Mouse (Mus musculus) gastrocnemius, postnatal 36 days (tissue): ENCODE results near the gene Olfr322. TPM values are rescaled to one million over a fixed set of nuclear protein-coding genes. Genes with fewer than 3 reads are reported as not detected.

Experiments used
- DNase-seq, 2 experiments: peaks; one replicate each; pipeline ENCODE4 v3.0.0; 2022
- intact Hi-C: fragments of 180-260 bp; cut with DNase I; formaldehyde crosslinking; loops from one replicate; pipeline ENCODE4 v1.15.1; 2025
- long read RNA-seq, 2 experiments: library from polyadenylated mRNA; stranded (forward); transcript quantifications; one replicate each; pipeline ENCODE4 v2.0.0; 2021
- total RNA-seq, 2 experiments: library from RNA; stranded (reverse); gene quantifications; 2 replicates each; pipeline ENCODE4 v1.2.3; 2021

Olfr322 gene
- total RNA-seq, result not detected
- long read RNA-seq, experiment 1, result 0 reads
- long read RNA-seq, experiment 2, result 0 reads

DNA sequence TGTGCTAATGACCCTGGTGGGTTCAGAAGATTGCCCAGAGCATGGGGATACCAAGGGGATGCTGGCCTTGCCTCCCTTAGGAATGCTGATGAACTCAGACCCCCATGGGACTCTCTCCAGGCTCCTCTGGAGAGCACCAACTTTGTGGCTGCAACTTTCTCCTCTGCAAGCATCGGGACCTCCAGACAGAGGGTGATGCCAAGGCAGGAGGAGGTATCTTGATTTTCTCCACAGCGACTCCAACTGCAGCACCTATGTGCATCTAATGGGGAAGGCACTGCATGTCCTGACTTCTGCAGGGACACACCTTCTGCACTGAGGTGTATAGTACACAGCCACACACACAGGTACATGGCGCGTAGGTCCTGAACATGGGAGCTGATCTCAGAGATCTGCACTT lies at the start of gene Olfr322:
Olfr322 (plus strand) TSS at position 187 of the 400 bp plus-strand sequence.
- DNase-seq, result no peak
- intact Hi-C loops, result no loop called here

DNA sequence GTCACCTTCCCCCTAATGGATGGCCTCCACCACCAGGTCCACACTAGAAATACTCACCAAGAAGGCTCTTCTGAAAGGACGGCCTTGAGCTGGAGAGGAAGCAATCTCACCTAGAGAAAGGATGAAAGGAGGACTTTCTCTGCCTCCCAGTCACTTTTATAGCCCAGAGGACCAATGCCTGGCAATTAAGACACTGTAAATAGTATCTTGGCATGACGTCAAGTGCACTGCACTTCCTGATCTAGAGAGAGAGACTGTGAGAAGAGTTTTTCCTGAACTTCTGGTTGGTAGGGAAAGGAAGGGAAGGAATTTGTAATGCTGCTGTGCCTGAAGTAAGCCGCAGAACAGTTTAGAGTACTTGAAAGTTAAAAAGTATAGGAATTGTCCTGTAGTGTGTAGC lies 45.2 kb upstream of the Olfr322 start:
- intact Hi-C loops, result no loop called here
- DNase-seq, result no peak

DNA sequence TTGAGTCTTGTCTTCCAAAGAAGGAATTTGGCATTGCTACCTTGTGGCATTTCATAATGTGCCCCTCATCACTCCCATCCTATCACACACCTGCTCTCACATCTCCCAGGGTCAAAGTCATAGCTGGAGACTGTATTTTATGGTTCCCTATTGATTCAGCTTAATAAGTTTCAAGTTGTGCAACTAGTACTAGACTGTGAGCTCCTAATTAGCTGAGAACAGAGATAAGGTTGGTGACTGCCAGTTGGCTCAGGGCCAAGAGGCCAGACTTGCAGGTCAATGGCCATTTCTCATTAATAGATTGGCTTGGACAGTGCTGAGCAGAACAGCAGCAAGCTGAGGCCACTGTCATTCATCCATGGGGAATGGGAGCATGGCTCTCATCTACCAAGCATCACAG lies 44.1 kb upstream of the Olfr322 start:
- intact Hi-C loops, result no loop called here
- DNase-seq, result no peak

DNA sequence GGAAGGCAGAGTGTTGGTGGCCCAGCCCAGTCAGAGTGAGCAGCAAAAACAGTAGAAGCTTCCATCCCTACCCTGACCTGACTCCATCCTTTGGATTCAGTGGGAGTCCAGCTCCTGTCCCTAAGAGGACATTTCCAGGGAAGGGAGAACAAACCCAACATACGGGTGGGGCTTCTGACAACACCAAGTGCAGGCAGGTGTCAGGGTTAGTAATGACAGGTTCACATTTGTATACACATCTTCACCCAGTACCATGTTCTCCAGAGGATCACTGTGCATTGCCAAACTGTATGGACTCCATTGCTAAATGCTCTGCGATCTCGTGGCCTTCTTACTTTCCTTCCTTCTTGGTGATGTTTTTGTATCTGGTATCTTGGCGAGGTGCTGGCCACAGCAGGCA lies 42.6 kb upstream of the Olfr322 start, which contains the start of gene 2210407C18Rik:
2210407C18Rik (minus strand) TSS at position 101 of the 400 bp plus-strand sequence.
- intact Hi-C loops, result no loop called here
- no peak for DNase-seq

DNA sequence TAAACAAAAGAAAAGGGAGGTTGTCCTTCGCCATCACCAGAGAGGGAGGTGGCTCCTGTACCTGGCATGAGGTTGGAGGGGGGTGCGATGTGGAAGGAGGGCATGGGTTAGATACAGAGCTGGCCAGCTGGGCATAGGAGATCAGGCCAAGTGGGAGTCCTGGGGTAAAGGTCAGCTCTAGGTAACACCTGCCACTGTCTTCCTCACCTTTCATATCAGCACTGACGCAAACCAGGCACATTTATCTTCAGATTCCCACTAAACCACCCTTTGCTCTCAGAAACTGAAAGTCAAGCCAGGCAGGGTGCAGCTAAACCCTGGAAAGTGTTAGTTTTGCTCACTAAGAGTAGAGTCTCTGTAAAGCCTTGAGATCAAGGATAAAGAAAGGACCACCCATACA lies 40.2 kb upstream of the Olfr322 start:
- intact Hi-C loops, result no loop called here

DNA sequence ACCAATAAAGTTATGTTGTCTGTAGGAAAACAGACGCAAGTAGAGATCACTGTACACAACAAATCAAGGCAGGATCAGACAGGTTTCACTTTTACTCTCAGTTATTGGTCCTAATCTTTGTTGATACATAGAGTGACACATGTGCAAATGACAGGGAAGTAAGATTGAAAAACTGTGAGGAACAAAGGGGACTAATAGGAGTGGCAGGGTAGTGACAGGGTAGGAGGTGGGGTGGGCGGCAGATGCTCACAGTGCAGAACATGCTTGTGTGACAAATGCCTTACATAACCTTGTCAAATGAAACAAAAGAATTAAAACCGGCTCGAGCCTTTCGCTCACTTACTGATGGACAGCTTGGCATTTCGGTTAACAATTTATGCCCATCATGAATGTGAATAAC lies 39.8 kb upstream of the Olfr322 start:
- intact Hi-C loops, result no loop called here
- no peak for DNase-seq

More for the DNA sequence above, 40.2 kb upstream of the Olfr322 start:
- DNase-seq, result no peak

DNA sequence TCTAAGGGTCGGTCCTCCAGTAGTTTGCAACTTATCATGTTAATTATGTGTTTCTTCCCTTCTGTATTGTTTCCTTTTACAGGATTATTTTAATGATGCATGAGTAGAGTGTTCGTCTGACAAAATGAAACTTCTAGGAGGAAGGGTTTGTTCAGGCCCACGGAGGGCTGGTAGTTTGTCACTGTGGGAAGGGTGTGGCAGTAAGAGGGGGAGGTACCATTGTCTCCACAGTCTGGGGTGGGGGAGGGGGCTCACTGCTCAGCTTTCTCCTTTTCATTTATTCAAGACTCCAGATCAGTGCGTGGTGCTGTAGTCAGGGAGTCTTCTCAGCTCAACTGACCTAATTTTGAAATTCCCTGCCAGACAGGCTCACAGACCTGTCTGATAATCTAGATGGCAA lies 32.4 kb upstream of the Olfr322 start:
- intact Hi-C loops, result no loop called here
- no peak for DNase-seq

DNA sequence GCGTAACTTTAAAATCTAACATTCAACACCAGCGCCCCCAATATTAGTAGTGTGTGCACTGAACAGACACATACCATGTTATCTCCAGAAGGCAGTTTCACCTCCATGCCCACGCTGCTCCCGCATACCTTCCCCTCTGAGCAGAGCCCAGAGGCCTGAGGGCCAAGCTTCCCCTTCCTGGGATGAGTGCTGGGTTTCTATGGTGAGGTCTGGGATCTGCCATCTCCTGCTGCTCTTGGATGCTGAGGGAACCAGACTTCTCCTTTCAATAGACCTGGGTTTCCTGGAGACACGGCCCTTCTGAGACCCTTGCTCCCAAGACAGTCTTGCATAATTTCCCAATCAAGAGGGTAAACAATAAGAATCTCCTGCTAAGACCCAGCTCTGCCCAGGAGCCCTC lies 28.2 kb upstream of the Olfr322 start, which contains the start of gene Olfr323:
Olfr323 (minus strand) TSS at position 101 of the 400 bp plus-strand sequence.
- intact Hi-C loops, result no loop called here
- no peak for DNase-seq

DNA sequence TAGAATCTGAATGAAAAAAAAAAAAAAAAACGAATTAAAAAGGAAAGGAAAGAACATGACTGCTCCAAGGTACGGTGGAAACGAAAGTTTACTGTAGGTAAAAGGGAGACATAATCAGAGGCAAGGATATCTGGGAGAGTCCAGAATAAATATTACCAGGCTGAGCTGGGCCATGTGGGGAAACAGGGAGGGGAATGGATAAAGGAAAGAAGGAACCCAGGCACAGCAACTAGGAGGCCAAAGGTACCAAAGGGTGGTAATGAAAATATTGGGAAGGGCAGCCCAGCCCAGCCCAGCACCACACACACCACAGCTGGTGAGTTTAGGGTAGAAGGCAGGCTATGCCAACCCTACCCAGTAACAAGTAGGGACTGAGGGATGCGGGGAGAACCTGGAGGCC lies 23.7 kb upstream of the Olfr322 start:
- no peak for DNase-seq
- intact Hi-C loops, result no loop called here

DNA sequence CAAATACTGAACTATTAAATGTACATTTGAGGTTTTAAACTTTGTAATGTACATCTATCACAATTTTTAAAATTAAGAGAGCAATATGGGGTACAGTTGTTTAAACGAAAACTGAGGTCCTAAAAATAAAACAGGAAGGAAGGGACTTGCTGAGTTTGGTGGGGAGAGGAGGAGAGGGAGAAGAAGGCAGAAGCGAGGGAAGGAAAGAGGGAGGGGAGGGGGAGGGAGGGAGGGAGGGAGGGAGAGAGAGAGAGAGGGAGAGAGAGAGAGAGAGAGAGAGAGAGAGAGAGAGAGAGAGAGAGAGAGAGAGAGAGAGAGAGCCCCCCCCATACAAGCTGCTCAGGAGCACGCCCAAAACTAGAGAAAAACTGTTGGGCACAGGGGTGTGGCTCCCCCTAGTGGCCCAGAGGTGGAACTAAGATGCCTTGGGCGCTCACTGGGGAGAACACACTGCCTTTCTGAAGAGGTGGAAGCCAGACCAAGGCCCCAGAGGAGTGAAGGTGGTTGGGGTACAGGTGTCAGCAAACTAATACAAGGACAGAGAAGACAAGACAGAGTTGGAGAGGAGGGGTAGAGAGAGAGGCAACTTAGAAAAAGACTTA lies 22.1 kb upstream of the Olfr322 start:
- peak in 1 of 2 experiments; percentile 37 for DNase-seq

DNA sequence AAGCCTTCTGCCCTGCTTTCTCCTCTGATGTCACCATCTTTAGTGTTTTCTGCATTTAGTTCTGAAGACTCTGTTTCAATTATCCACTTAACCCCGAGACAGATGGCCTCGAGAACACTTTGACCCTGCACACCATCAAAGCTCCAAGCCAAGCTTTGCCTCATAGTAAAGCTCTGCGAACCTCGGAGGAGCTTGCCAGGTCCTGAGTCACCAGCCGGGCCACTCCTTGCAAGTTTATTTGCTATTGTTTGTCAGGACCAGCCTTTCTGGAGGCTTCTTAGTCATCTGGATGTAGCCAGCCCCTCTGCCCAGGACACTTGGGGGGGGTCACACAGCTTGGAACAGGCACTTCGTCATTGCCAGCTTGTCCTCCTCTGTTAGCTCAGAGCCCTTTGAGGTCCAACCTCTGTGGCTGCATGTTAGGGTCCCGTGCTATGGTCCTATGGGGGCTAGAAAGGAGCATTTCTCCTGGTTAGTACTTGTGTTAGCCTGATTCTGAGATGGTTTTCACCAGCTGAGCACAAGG lies 20.3 kb upstream of the Olfr322 start:
- DNase-seq, result peak; percentile 12 to 33
- intact Hi-C loops, result no loop called here

More for the DNA sequence above, 22.1 kb upstream of the Olfr322 start:
- intact Hi-C loops, result loop anchor here (2.0 kb wide), 1 partner anchor 234 kb away; no protein-coding TSS in a partner anchor

DNA sequence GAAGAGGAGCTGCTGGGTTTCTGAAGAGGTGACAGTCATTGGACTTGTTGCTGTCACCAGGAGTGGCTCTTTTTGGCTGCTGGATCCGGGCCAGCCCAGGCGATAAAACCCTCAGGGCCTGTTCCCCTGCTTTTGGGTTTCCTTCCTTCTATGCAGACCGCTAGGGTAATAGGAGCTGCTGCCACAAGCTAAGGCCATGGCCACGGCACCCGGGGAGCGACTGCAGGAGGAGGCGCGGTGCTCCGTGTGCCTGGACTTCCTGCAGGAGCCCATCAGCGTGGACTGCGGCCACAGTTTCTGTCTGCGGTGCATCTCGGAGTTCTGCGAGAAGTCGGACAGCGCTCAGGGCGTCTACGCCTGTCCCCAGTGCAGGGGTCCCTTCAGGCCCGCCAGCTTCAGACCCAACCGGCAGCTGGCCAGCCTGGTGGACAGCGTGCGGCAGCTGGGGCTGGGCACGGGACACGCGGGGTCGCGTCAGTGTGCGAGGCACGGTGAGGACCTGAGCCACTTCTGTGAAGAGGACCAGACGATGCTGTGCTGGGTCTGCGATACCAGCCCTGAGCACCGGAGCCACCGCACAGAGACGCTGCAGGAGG lies 18.2 kb upstream of the Olfr322 start, which contains the start of gene Trim58:
Trim58 (plus strand) TSS at position 194 of the 596 bp plus-strand sequence.
- peak in 1 of 2 experiments; percentile 22 for DNase-seq
- intact Hi-C loops, result no loop called here

DNA sequence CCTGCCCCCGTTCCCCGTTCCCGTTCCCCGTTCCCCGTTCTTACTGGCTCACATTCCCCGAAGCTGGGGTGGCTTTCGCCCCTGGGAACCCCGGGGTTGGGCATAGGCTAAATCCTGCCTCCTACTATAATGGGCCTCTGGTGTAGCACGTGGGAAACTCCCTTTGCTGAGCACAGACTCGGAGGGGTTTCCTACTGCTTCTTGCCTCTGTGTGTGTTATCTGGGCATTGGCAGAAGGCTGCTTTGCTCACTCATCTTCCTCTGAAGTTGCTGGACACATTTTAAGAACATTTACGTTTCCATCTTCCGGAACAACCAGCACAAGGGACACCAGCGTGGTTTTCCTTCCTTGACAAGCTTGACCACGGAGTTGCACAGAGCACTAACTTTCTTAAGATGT lies 17.5 kb upstream of the Olfr322 start:
- intact Hi-C loops, result no loop called here
- DNase-seq, result no peak

DNA sequence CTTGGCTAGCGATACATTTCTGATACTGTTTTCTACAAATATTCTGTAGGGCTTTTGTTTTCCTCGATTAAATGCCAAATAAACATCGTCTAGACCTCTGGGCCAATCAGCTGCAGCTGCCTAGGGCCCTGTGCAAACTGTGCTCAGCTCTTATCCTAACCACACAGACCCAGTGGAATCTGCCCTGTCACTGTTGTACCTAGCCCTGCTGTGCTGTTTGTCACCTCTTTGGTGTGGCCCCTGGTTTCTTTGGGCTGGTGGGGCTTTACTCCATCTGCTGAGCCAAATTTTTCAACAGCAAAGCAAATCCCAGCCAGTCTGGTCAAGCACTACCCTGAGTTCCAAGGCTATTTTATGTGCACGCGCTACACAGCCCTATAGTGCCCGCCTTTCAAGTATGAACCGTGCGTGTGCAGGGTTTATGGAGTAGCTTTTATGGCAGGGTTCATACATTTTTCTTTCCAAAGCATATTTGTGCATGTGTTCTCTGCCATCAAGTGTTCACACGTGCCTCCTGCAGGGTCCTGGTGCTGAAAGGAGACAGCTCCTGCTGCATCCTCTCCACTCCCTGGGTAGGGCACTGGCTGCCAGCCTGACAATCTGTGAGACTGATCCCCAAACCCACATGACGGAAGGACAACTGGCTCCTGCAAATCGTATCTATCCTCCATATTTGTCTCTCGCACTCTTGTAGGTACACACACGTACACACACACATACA lies 16.8 kb upstream of the Olfr322 start:
- no peak for DNase-seq
- intact Hi-C loops, result no loop called here

DNA sequence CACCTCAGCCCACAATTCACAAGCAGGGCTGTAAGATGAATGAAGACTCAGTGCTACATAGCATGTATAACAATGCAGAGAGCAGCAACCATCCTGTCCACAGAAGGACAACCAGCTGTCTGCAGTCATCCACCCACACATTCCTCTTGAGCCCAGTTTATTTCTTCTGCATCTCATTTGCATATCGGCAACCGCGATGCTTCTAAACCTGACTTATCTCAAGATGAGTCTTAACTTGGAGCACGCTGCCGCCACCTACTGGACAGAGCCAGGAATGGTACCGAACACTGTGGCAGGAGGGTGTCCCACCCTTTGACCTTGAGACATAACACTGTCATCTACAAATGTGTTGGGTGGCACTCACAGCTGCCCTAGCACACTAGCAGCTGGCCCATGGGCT lies 15.2 kb upstream of the Olfr322 start:
- DNase-seq, result no peak
- intact Hi-C loops, result no loop called here

DNA sequence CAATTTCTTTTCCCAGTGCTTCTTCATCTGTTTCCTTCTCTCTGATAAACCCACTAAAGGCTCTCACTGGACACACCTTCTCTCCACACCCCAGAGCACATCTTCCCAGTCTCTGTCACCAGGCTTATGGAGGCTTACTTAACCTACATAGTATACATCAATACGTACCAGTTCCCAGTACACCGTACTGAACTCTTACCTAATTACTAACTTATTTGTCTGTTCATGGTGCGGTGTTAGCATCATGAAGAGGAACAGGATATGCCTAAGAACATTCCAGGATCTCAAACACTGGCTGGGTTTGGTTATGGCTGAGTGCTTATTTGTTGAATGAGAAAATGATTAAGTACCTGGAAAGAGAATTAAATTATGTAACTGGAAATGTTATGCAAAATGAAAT lies 3.4 kb upstream of the Olfr322 start:
- DNase-seq, result no peak
- intact Hi-C loops, result no loop called here

DNA sequence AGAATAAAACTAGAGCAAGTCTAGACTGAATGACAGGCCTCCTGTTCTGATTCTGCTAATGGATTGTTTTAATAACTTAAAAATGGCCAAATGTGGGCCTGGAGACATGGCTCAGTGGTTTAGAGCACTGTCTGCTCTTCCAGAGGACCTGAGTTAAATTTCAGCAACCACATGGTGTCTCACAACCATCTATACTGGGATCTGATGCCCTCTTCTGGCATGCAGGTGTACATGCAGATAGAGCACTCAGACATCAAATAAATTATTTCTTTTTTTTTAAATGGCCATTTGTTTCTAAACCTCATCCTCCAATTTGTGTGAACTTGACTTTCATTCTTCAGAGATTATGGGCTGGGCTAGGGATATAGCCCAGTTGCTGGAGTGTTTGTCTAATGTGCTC lies 10.7 kb downstream of the Olfr322 start:
- intact Hi-C loops, result no loop called here
- DNase-seq, result no peak

DNA sequence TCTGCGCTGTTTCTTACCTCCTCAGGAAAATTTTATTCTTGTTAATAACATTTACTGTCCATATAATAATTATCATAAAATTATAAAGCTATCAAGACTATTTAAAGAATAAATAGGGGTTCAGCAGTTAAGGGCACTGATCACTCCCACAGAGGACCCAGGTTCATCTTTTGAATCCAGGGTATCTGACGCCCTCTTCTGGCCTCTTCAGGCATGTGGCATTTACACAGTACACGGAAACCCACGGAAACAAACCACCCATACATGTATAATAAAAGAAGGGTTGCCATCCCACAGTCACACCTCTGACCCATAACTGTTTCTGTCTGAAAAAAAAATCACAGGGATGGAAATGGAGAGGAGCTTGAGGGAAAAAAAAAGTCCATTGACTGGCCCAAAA lies 13.2 kb downstream of the Olfr322 start:
- intact Hi-C loops, result no loop called here
- DNase-seq, result no peak

DNA sequence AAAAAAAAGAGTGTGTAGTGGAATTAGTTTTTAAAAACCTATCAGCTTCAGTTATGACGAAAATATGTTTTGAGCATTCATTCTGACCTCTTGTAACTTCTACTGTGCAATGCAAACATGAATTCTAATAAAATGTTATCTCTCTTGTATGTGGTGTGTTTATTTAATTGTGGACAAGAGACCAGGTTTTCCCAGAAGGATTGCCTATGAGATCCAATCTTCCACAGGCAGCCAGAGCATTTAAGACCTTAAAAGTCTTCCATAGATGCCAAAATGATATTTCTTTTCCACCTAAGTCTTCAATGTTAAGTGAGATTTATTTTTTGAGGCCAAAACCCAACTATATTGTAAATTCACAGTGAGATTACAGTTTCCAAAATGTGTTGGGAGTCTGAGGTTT lies 22.2 kb downstream of the Olfr322 start, which contains the start of gene Olfr320:
Olfr320 (plus strand) TSS at position 301 of the 400 bp plus-strand sequence.
- no peak for DNase-seq
- intact Hi-C loops, result no loop called here

DNA sequence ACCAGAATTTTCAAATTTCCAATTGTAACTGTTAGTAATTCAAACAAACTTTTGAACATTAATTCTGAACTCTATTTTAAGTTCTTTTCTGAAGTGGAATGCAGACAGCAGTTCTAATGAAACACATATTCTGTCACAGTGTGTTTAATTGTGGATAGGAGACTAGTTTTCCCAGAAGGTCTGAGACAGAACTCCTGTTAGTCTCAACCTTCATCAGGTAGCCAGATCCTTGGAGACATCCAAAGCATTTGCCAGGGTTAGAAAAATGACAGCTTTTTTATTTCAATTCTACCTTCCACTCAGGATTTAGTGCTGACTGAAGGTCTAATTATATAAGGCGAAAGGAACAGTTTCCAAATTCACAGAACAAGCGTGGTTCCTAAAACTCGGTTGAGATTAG lies 40.3 kb downstream of the Olfr322 start, which contains the start of gene Olfr319:
Olfr319 (plus strand) TSS at position 301 of the 400 bp plus-strand sequence.
- no peak for DNase-seq
- intact Hi-C loops, result no loop called here

DNA sequence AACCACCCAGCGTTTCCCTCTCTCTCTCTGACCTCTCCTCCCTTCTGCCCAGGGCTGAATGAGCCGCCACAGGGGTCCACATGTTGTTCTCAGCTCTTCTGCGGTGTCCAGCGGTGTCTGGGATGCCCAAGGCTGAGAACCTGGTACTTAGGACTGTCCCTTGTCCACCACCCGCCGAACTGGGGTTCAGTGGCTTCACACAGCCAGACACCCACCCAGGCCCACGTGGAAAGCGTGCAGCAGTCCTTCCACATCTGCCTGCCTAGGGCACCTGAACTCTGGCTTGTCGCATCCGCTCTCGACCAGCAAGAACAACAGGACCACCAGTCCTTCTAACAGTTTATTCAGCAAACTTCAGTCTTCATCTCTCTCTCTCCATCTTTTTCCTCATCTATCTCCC lies 50.5 kb downstream of the Olfr322 start:
- no peak for DNase-seq
- intact Hi-C loops, result no loop called here
